Mouse (Mus musculus): ENCODE measurements around the gene Srl. TPM values are rescaled to one million over a fixed set of nuclear protein-coding genes. Genes with fewer than 3 reads are reported as not detected.
"Not testable (repeated sequence)": the region's sequence is repeated elsewhere in the genome, so short reads cannot be mapped to it uniquely, and the experiment has no call there.

The Srl gene
- total RNA-seq, 1 experiment from 2014 or later = 23.1 TPM

GRCm38 (mm10) chr16:4557085-4557484 is 15.5 kb upstream of the Srl start:
- no peak for ATAC-seq (replicated peaks; ENCODE audit: low read depth, poor library complexity, severe bottlenecking)

- no peak for ATAC-seq (replicated peaks; ENCODE audit: low read depth, poor library complexity, severe bottlenecking)
Observed at GRCm38 (mm10) chr16:4555555-4555954, 13.9 kb upstream of the Srl start.

- ATAC-seq (replicated peaks; ENCODE audit: low read depth, poor library complexity, severe bottlenecking) = peak; percentile 70
Observed at GRCm38 (mm10) chr16:4552829-4553550, 11.4 kb upstream of the Srl start.

- no peak for ATAC-seq (replicated peaks; ENCODE audit: low read depth, poor library complexity, severe bottlenecking)
Observed at GRCm38 (mm10) chr16:4551885-4552284, 10.3 kb upstream of the Srl start.

DNA sequence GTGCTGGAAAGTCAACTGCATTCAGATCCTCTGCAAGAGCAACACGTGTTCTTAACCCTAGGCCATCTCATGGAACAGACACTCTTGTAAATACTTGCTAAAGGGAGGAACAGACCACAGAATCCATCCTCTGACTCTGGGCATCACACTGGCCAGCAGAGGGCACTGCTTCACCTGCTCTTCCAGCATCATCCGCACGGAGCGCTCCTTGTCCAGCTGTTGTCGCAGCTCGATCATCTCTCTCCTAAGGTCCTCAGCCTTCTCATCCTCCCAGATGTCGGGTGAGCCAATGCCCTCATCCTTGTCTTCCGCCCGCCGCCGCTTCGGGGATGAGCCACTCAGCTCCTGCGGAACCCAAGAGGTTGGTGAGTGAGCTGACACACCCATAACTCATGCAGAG is 9.4 kb upstream of the Srl start:
- ATAC-seq (replicated peaks; ENCODE audit: low read depth, poor library complexity, severe bottlenecking) = peak; percentile 76

DNA sequence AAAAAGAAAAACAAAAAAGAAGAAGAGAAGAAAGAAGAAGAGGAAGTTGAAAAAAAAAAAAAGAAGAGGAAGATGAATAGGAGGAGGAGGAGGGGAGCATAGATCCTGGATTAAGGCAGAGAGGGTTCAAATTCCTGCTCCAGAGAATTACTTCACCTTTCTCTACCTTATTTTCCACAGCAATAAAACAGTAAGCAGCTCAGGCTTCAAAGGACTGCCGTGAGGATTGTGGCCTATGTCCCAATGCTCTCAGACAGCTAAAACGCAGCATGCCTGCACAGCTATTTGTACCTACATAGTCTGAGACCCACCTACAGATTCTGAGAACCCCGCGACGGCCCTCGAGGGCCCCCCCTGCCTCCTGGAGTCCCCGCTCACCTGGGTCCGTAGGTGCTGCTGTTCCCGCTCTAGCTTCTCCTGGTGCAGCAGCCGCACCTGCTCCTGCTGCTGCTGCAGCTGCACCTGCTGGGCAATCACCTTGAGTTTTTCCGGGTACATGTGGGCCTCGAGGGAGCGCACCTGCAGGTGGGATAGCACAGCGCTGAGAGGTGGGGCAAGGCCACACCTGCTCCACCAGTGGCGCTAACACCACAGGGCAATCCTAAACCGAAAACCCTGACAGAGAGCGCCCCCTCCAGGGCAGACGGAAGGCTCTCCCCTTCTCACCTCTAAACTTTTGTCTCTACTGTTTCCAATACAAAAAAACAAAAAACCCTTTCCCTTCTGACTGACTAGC is 7.5 kb upstream of the Srl start:
- ATAC-seq (replicated peaks; ENCODE audit: low read depth, poor library complexity, severe bottlenecking) = no peak

- no peak for ATAC-seq (replicated peaks; ENCODE audit: low read depth, poor library complexity, severe bottlenecking)
Observed at GRCm38 (mm10) chr16:4547611-4548010, 6.0 kb upstream of the Srl start.

DNA sequence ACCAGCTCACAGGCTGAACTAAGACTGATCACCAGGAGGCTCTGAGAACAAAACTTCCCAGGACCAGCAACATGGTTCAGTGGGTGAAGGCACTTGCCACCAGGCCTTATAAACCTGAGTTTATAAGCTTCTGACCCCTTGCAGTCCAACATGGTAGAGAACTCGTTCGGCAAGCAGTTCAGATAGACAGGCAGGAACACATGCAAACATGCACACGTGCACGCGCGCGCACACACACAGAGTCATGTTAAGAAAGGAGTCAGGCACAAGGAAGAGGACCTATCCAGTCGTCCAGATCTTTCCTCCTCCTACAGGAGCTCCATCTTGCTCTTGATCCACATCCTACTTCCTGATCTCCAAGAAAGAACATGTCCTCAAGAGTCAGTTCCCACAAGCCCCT is 5.2 kb upstream of the Srl start:
- ATAC-seq (replicated peaks; ENCODE audit: low read depth, poor library complexity, severe bottlenecking) = no peak

GRCm38 (mm10) chr16:4544845-4545244 is 3.2 kb upstream of the Srl start:
- no peak for ATAC-seq (replicated peaks; ENCODE audit: low read depth, poor library complexity, severe bottlenecking)

DNA sequence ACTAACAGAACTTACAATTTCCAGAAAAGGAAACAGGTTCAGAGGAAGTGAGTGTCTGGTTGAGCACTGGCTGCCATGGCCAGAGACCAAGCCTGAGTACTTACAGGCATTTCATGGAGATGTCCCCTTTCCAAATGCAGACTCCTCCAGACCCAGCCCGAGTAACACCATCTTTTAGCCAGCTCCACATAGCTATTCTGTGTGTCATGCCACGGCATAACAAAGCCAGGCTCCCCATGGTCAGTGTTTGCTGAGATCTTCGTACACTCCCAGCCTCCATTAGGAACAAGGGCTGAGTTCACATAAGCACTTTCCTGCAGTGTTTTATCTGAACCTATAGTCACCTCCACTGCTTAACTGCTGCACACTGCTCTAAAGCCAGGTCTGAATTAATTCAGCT is 1.6 kb upstream of the Srl start:
- no peak for ATAC-seq (replicated peaks; ENCODE audit: low read depth, poor library complexity, severe bottlenecking)

GRCm38 (mm10) chr16:4542236-4542774 is 689 bp upstream of the Srl start:
- ATAC-seq (replicated peaks; ENCODE audit: low read depth, poor library complexity, severe bottlenecking) = no peak

- no peak for ATAC-seq (replicated peaks; ENCODE audit: low read depth, poor library complexity, severe bottlenecking)
Observed at GRCm38 (mm10) chr16:4541033-4541432, 583 bp downstream of the Srl start.

DNA sequence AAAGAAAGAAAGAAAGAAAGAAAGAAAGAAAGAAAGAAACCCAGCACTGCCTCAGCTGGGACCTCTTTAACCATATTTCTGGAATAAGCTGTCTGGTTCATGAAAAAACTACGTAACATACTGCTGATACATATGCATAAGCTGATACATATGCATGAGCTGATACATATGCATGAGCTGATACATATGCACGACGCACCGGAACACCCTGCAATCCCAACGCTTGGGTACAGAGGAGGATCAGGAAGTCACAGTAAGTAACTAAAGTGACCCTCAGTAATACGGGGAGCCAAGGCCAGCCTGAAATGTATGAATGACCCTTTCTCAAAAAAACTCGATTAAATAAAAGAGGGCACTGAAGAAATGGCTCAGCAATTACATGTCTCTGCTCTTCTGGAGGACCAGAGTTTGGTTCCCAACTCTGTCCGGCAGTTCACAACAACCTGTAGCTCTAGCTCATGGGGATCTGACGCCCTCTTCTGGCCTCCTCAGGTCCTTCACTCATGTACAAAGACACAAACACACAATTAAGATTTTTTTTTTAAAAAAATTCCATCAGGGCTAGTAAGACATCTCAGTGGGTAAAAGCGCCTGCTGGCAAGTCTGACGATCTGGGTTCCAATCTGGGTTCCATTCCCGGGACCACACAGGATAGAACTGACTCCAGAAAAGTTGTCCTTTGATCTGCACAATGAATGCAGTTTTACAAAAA is 1.4 kb downstream of the Srl start:
- ATAC-seq (replicated peaks; ENCODE audit: low read depth, poor library complexity, severe bottlenecking) = no peak

DNA sequence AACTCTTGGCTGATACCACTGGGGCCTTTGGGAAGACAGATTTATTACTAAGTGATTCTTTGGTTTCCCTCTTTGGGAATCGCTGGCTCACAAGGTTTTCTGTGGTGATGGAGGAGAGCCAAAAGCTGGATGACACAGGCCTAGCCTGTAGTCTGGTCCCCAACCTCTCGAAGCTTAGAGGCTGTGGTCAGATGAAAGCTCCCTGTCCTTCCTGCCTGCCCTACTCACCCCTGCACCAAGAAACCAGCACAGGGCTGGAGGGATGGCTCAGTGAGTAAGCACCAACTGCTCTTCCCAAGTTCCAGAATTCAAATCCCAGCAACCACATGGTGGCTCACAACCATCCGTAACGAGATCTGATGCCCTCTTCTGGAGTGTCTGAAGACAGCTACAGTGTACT is 2.1 kb downstream of the Srl start:
- no peak for ATAC-seq (replicated peaks; ENCODE audit: low read depth, poor library complexity, severe bottlenecking)

DNA sequence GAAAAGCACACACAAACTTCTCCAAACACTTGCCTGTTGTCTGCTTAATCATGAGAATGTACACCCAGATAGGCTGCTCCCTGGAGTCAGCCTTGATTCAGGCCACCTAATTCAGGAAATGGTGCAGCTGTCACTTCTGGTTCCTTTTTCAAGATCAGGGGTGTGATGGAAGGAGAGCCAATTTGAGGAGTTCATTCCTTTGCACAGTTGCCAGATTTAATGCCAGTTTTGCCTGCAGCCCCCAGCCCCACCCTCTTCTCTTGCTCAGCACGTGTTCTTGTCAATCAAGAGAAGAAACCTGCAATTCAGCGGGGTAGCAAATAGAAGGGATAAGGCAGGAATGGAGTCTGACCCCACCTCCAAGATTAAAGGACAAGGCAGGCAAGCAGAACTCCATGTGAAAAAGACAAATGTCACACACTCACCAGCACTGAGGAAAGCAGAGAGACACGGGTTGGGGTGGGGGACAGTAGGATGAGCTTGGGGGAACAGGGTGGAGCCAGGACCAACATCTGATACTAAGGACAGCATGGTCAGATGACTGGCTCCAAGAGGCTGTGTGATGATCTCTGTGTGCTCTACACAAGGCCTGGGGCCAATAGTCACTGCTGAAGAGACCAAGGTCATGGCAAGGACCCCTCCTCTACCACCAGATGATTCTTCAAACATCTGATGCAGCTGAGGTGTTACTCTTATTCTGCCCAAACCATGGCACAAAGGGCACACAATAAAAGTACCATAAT is 3.8 kb downstream of the Srl start:
- ATAC-seq (replicated peaks; ENCODE audit: low read depth, poor library complexity, severe bottlenecking) = no peak

DNA sequence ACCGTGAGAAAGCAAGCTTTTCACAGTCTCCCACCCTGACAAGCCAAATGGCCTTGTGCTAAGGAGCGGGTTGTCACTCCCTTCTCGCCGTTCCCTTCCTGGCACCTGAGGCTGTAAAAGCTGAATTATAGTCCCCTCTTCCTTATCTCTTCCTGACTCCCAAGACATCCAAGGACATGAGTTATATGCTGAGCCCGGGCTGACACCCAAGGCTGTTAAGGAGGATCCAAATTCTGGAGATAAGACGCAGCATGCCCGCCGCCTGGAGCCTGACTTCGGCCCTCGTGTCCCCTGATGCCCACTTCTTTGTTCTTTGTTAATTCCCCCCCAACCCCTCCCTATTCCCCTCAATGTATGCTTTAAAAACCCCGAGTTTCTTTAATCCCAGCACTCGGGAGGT is 14.2 kb downstream of the Srl start:
- not testable (repeated sequence) for ATAC-seq (replicated peaks; ENCODE audit: low read depth, poor library complexity, severe bottlenecking)

- no peak for ATAC-seq (replicated peaks; ENCODE audit: low read depth, poor library complexity, severe bottlenecking)
Observed at GRCm38 (mm10) chr16:4523313-4524004, 18.2 kb downstream of the Srl start.

GRCm38 (mm10) chr16:4522879-4523278 is 18.7 kb downstream of the Srl start:
- no peak for ATAC-seq (replicated peaks; ENCODE audit: low read depth, poor library complexity, severe bottlenecking)

GRCm38 (mm10) chr16:4521735-4522530 is 19.7 kb downstream of the Srl start:
- ATAC-seq (replicated peaks; ENCODE audit: low read depth, poor library complexity, severe bottlenecking) = no peak; the same call in 1 of the 2 replicates

Data from common myeloid progenitor, adult 5-6 weeks (primary cell).